Mouse (Mus musculus) ovary, adult 2 months (tissue): ENCODE measurements around the gene Apex2. TPM values are rescaled to one million over a fixed set of nuclear protein-coding genes. Genes with fewer than 3 reads are reported as not detected.

Experiments used
- polyA plus RNA-seq: library from polyadenylated mRNA; depleted of rRNA; stranded (reverse); fragments of >200 nt; gene quantifications from 2 replicates; pipeline ENCODE4 v1.2.3, GENCODE M21; 2012; rRNA removed

Apex2 gene
- 13.7 and 14.0 TPM in 2 replicates for polyA plus RNA-seq

DNA sequence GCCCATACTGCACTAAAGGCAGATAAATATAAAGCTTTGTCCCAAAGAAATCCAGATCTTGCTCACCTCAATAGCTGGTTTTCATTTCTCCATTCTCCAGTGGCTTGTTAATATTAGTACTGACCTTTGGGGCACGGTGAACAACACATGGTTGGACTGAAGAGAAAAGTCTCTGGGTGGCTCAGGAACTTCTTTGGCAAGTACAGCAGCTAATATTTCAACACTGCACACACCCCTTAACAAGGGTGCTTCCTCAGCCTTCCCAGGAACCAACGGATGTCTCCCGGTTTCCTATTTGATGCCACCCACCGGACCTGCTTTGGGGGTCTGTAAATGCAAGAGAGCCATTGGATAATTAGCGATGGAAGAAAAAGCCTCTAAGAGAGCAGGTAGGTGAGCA is at the start of gene Apex2:
Gene Apex2 (minus strand): TSS at position 173 of the 400 bp plus-strand sequence.

DNA sequence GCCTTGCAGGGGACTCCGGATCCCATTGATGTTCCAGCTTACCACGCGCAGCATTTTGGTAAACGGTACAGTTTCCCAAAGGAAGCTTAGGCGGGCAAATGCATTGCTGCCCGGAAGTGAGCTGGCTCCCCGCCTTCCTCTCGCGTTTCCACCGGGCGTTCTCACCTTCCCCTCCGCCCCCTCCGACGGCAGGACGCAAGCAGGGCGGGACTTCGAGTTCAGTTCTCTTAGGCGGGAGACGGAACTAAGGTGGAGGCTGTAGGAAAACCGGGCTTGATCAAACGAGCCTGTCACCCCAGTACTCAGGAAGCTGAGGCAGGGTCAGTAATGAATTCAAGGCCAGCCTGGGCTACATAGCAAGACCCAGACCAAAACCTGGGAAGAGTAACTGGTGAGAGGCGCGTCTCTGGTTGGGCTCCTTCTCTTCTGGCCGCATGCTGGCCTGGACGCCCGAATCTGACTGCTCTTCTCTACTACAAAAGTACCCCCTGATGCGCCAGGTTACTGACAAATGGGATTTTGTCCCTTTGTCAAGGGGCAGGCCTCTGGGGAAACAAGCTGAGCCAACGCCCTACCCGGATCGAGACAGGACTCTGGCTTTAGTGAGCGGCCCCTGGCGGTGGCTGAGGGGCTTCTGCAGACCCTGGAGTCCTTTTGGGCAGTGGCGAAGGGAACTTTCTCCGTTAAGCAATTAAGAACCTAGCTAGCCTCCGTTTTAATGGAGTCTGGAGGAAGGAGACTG is 1.5 kb downstream of the Apex2 start, which contains the start of gene Pfkfb1:
Gene Pfkfb1 (plus strand): TSS at position 207 of the 742 bp plus-strand sequence.

DNA sequence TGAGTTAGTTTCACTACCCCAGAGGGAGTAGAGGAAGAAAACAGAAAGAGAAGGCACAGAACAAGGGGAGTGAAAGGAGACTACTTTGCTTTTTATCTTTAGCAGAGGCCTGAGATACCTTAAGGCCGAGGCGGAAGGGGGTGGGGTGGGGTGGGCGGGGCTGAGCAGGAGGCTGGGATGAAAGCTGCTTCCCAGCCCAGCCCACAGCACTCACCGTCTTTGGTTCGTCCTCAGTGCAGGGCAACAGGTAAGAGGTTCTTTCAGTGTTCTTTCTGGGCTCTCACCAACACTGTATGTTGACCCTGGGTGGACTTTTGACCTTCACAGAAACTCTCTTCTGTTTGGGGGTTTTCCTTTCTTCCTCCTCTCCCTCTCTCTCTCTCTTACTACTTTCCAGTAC is 42.4 kb downstream of the Apex2 start, which contains the start of gene Alas2:
Gene Alas2 (plus strand): TSS at position 137 of the 400 bp plus-strand sequence.

Other genes starting within 250 kb of the Apex2 start
- 2.5 and 2.9 TPM in 2 replicates for gene Tmem29, start 130.7 kb downstream of the Apex2 start, polyA plus RNA-seq
- 2.6 and 3.6 TPM in 2 replicates for gene Alas2, start 42.5 kb downstream of the Apex2 start, polyA plus RNA-seq
- 5.1 and 5.2 TPM in 2 replicates for gene Pfkfb1, start 1.6 kb downstream of the Apex2 start, polyA plus RNA-seq
- 12.9 and 14.1 TPM in 2 replicates for gene Tro, start 67.7 kb upstream of the Apex2 start, polyA plus RNA-seq
- 136 and 143 TPM in 2 replicates for gene Maged2, start 224.5 kb upstream of the Apex2 start, polyA plus RNA-seq